Mouse (Mus musculus): ENCODE data around the gene Tmem108. TPM values are rescaled to one million over a fixed set of nuclear protein-coding genes. Genes with fewer than 3 reads are reported as not detected.

The Tmem108 gene
- polyA plus RNA-seq, 1 experiment from 2014 or later: 108 TPM

GRCm38 (mm10) chr9:103740145-103740544, 21.5 kb downstream of the Tmem108 start:
- no peak for ATAC-seq (replicated peaks; ENCODE audit: insufficient number of reproducible peaks, low FRiP score, low TSS enrichment)
- no peak overlapping the region for H3K4me2 ChIP-seq
- no peak overlapping the region for H3K9ac ChIP-seq (ENCODE audit: low read depth, low read length)
- H3K4me1 ChIP-seq (ENCODE audit: control insufficient read depth, insufficient read depth, low read length): peaks cover 20% of the 10 kb centered on the region; the same call in 1 of the 2 replicates
- 48% methylated on average over 12 of the region's 12 CpGs for WGBS (ENCODE audit: insufficient replicate concordance)
- H3K27me3 ChIP-seq (ENCODE audit: control insufficient read depth, insufficient read depth, low read length): no peaks in the 10 kb centered on the region
- H3K9me3 ChIP-seq (replicated peaks; ENCODE audit: control insufficient read depth, low read length): no peaks in the 10 kb centered on the region
- no peaks in the 10 kb centered on the region for H3K36me3 ChIP-seq (ENCODE audit: control insufficient read depth, insufficient read depth, low read length)
- H3K27ac ChIP-seq (ENCODE audit: low read depth, low read length): no peak overlapping the region
- no peak overlapping the region for H3K4me3 ChIP-seq (ENCODE audit: low read depth, low read length)

DNA sequence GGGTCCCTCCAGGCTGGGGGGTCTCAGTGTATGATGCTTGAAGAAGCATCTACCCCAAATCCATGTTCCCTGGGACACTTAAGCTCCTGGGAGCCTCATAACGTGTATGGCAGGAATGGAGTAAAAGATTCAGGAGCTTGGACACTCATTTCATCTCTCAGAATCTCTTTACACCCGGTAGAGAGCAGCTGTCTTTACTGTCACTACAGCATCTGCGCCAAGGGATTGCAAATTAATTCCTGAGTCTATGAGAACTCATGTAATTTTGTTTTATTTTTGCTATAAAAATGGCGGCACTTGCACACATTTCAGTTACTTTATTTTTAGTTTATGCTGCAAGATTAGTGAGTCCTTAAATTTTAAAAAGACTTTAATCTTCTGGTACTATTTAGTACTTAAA, 22.6 kb downstream of the Tmem108 start:
- H3K9me3 ChIP-seq (replicated peaks; ENCODE audit: control insufficient read depth, low read length): no peaks in the 10 kb centered on the region
- H3K4me2 ChIP-seq: no peak overlapping the region
- H3K9ac ChIP-seq (ENCODE audit: low read depth, low read length): no peak overlapping the region
- peaks cover 20% of the 10 kb centered on the region; the same call in 1 of the 2 replicates for H3K4me1 ChIP-seq (ENCODE audit: control insufficient read depth, insufficient read depth, low read length)
- no peak for ATAC-seq (replicated peaks; ENCODE audit: insufficient number of reproducible peaks, low FRiP score, low TSS enrichment)
- H3K36me3 ChIP-seq (ENCODE audit: control insufficient read depth, insufficient read depth, low read length): no peaks in the 10 kb centered on the region
- 84% methylated on average over 4 of the region's 4 CpGs for WGBS (ENCODE audit: insufficient replicate concordance)
- no peak overlapping the region for H3K27ac ChIP-seq (ENCODE audit: low read depth, low read length)
- H3K27me3 ChIP-seq (ENCODE audit: control insufficient read depth, insufficient read depth, low read length): no peaks in the 10 kb centered on the region
- no peak overlapping the region for H3K4me3 ChIP-seq (ENCODE audit: low read depth, low read length)

DNA sequence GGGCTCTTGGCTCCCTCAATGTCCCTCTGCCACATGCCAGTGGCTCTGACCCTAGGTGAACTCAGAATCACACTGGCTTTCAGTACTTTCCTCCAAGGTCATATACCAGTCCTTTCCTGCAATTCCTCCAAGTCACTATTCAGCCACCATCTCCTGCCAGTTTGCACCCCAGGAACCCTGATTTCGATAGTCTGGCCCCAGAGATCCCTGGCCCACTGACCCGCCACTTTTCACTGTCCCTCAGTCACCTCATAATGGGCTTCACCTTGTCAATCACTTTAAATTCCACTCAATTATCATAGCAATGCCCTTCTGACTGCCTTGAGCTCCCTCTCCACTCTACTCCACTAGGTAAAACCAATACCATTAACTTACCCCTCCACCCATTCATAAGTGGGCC, 31.9 kb downstream of the Tmem108 start:
- ATAC-seq (replicated peaks; ENCODE audit: insufficient number of reproducible peaks, low FRiP score, low TSS enrichment): no peak
- Histone ChIP-seq H3K27ac (ENCODE audit: low read depth, low read length) (no peak overlapping the region), H3K9ac (ENCODE audit: low read depth, low read length) (no peak overlapping the region), H3K4me3 (ENCODE audit: low read depth, low read length) (no peak overlapping the region), H3K36me3 (ENCODE audit: control insufficient read depth, insufficient read depth, low read length) (peaks cover 4% of the 10 kb centered on the region; the same call in 1 of the 2 replicates), H3K4me2 (no peak overlapping the region), H3K9me3 (replicated peaks; ENCODE audit: control insufficient read depth, low read length) (no peaks in the 10 kb centered on the region), H3K27me3 (ENCODE audit: control insufficient read depth, insufficient read depth, low read length) (no peaks in the 10 kb centered on the region), H3K4me1 (ENCODE audit: control insufficient read depth, insufficient read depth, low read length) (peaks cover 4% of the 10 kb centered on the region; the same call in 1 of the 2 replicates)
- 64% methylated on average over 2 of the region's 2 CpGs for WGBS (ENCODE audit: insufficient replicate concordance)

GRCm38 (mm10) chr9:103726751-103727462, 34.7 kb downstream of the Tmem108 start:
- WGBS (ENCODE audit: insufficient replicate concordance): 90% methylated on average over 16 of the region's 16 CpGs
- Histone ChIP-seq H3K4me2 (no peak overlapping the region), H3K27ac (ENCODE audit: low read depth, low read length) (no peak overlapping the region), H3K4me1 (ENCODE audit: control insufficient read depth, insufficient read depth, low read length) (0 out of 2 replicates have a peak, but pooled peaks cover 4% of the 10 kb centered on the region), H3K27me3 (ENCODE audit: control insufficient read depth, insufficient read depth, low read length) (no peaks in the 10 kb centered on the region), H3K9ac (ENCODE audit: low read depth, low read length) (no peak overlapping the region), H3K36me3 (ENCODE audit: control insufficient read depth, insufficient read depth, low read length) (peaks cover 2% of the 10 kb centered on the region; the same call in 1 of the 2 replicates), H3K4me3 (ENCODE audit: low read depth, low read length) (no peak overlapping the region), H3K9me3 (replicated peaks; ENCODE audit: control insufficient read depth, low read length) (no peaks in the 10 kb centered on the region)
- no peak for ATAC-seq (replicated peaks; ENCODE audit: insufficient number of reproducible peaks, low FRiP score, low TSS enrichment)

- H3K9ac ChIP-seq (ENCODE audit: low read depth, low read length): no peak overlapping the region
- H3K4me1 ChIP-seq (ENCODE audit: control insufficient read depth, insufficient read depth, low read length): 0 out of 2 replicates have a peak, but pooled peaks cover 4% of the 10 kb centered on the region
- 70% methylated on average over 7 of the region's 7 CpGs for WGBS (ENCODE audit: insufficient replicate concordance)
- no peaks in the 10 kb centered on the region for H3K27me3 ChIP-seq (ENCODE audit: control insufficient read depth, insufficient read depth, low read length)
- H3K4me3 ChIP-seq (ENCODE audit: low read depth, low read length): no peak overlapping the region
- H3K36me3 ChIP-seq (ENCODE audit: control insufficient read depth, insufficient read depth, low read length): peaks cover 3% of the 10 kb centered on the region; the same call in 1 of the 2 replicates
- H3K9me3 ChIP-seq (replicated peaks; ENCODE audit: control insufficient read depth, low read length): no peaks in the 10 kb centered on the region
- no peak for ATAC-seq (replicated peaks; ENCODE audit: insufficient number of reproducible peaks, low FRiP score, low TSS enrichment)
- H3K4me2 ChIP-seq: no peak overlapping the region
- H3K27ac ChIP-seq (ENCODE audit: low read depth, low read length): no peak overlapping the region
Measured at GRCm38 (mm10) chr9:103725497-103725896, 36.1 kb downstream of the Tmem108 start.

GRCm38 (mm10) chr9:103721486-103721885, 40.2 kb downstream of the Tmem108 start:
- Histone ChIP-seq H3K9ac (ENCODE audit: low read depth, low read length) (no peak overlapping the region), H3K4me1 (ENCODE audit: control insufficient read depth, insufficient read depth, low read length) (0 out of 2 replicates have a peak, but pooled peaks cover under 1% of the 10 kb centered on the region), H3K27ac (ENCODE audit: low read depth, low read length) (no peak overlapping the region), H3K36me3 (ENCODE audit: control insufficient read depth, insufficient read depth, low read length) (peaks cover 3% of the 10 kb centered on the region; the same call in 1 of the 2 replicates), H3K4me3 (ENCODE audit: low read depth, low read length) (no peak overlapping the region), H3K4me2 (no peak overlapping the region), H3K9me3 (replicated peaks; ENCODE audit: control insufficient read depth, low read length) (no peaks in the 10 kb centered on the region), H3K27me3 (ENCODE audit: control insufficient read depth, insufficient read depth, low read length) (no peaks in the 10 kb centered on the region)
- ATAC-seq (replicated peaks; ENCODE audit: insufficient number of reproducible peaks, low FRiP score, low TSS enrichment): no peak
- 80% methylated on average over 3 of the region's 3 CpGs for WGBS (ENCODE audit: insufficient replicate concordance)

DNA sequence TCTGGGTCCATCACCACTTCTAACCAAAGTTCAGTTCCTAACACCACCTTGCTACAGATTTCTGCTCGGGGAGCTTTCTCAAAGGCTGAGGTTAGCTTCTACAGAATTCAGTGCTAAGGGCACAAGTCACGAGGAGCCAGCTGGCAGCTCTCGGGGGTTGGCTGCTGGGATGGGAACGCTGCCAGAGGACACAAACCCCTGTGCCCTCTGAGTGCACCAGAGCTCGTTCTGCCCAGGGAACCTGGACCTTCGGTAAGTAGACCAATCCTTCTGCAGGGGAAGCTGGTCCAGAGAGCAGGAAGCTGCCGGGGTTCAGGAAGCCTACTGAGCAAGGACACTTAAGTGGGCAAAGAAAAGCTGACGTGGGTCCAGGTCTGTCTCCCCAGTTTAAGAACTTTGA, 40.6 kb downstream of the Tmem108 start:
- Histone ChIP-seq H3K4me2 (no peak overlapping the region), H3K4me3 (ENCODE audit: low read depth, low read length) (no peak overlapping the region), H3K27me3 (ENCODE audit: control insufficient read depth, insufficient read depth, low read length) (no peaks in the 10 kb centered on the region), H3K9ac (ENCODE audit: low read depth, low read length) (no peak overlapping the region), H3K36me3 (ENCODE audit: control insufficient read depth, insufficient read depth, low read length) (peaks cover 3% of the 10 kb centered on the region; the same call in 1 of the 2 replicates), H3K27ac (ENCODE audit: low read depth, low read length) (no peak overlapping the region), H3K4me1 (ENCODE audit: control insufficient read depth, insufficient read depth, low read length) (0 out of 2 replicates have a peak, but pooled peaks cover 3% of the 10 kb centered on the region), H3K9me3 (replicated peaks; ENCODE audit: control insufficient read depth, low read length) (no peaks in the 10 kb centered on the region)
- no peak for ATAC-seq (replicated peaks; ENCODE audit: insufficient number of reproducible peaks, low FRiP score, low TSS enrichment)
- WGBS (ENCODE audit: insufficient replicate concordance): 78% methylated on average over 8 of the region's 8 CpGs

DNA sequence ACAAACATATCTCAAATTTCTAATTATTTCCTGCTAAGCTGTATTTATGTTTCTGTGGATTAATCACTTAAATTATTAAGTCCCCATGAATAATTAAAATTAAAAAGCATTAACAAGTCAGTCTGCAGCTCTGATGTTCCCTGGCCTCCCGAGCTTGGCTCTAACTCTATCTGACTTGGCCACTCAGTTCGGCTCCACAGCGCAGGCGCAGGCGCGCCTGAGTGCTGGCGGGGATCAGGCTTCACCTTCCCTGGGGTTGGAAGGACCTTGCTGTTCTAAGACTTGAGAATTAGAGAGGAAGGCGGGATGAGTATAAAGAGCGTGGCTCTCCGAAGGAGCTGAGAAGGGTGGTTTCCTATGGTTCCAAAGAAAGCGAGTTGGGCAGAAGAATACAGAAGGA, 41.6 kb downstream of the Tmem108 start:
- no peaks in the 10 kb centered on the region for H3K27me3 ChIP-seq (ENCODE audit: control insufficient read depth, insufficient read depth, low read length)
- H3K36me3 ChIP-seq (ENCODE audit: control insufficient read depth, insufficient read depth, low read length): peaks cover 3% of the 10 kb centered on the region; the same call in 1 of the 2 replicates
- H3K4me2 ChIP-seq: no peak overlapping the region
- no peaks in the 10 kb centered on the region for H3K9me3 ChIP-seq (replicated peaks; ENCODE audit: control insufficient read depth, low read length)
- H3K27ac ChIP-seq (ENCODE audit: low read depth, low read length): no peak overlapping the region
- no peak overlapping the region for H3K9ac ChIP-seq (ENCODE audit: low read depth, low read length)
- H3K4me1 ChIP-seq (ENCODE audit: control insufficient read depth, insufficient read depth, low read length): 0 out of 2 replicates have a peak, but pooled peaks cover 3% of the 10 kb centered on the region
- WGBS (ENCODE audit: insufficient replicate concordance): 88% methylated on average over 11 of the region's 11 CpGs
- ATAC-seq (replicated peaks; ENCODE audit: insufficient number of reproducible peaks, low FRiP score, low TSS enrichment): no peak
- H3K4me3 ChIP-seq (ENCODE audit: low read depth, low read length): no peak overlapping the region

GRCm38 (mm10) chr9:103716002-103716401, 45.6 kb downstream of the Tmem108 start:
- Histone ChIP-seq H3K27me3 (ENCODE audit: control insufficient read depth, insufficient read depth, low read length) (no peaks in the 10 kb centered on the region), H3K4me3 (ENCODE audit: low read depth, low read length) (no peak overlapping the region), H3K36me3 (ENCODE audit: control insufficient read depth, insufficient read depth, low read length) (no peaks in the 10 kb centered on the region), H3K9me3 (replicated peaks; ENCODE audit: control insufficient read depth, low read length) (no peaks in the 10 kb centered on the region), H3K4me2 (no peak overlapping the region), H3K9ac (ENCODE audit: low read depth, low read length) (no peak overlapping the region), H3K27ac (ENCODE audit: low read depth, low read length) (no peak overlapping the region), H3K4me1 (ENCODE audit: control insufficient read depth, insufficient read depth, low read length) (peaks cover 13% of the 10 kb centered on the region)
- WGBS (ENCODE audit: insufficient replicate concordance): 85% methylated on average over 13 of the region's 13 CpGs
- ATAC-seq (replicated peaks; ENCODE audit: insufficient number of reproducible peaks, low FRiP score, low TSS enrichment): no peak

All from heart, embryonic 11.5 days (tissue).